Mouse (Mus musculus): ENCODE measurements around the gene Fars2. TPM values are rescaled to one million over a fixed set of nuclear protein-coding genes. Genes with fewer than 3 reads are reported as not detected.

The Fars2 gene
- polyA plus RNA-seq, 1 experiment from 2014 or later: 31.7 TPM

DNA sequence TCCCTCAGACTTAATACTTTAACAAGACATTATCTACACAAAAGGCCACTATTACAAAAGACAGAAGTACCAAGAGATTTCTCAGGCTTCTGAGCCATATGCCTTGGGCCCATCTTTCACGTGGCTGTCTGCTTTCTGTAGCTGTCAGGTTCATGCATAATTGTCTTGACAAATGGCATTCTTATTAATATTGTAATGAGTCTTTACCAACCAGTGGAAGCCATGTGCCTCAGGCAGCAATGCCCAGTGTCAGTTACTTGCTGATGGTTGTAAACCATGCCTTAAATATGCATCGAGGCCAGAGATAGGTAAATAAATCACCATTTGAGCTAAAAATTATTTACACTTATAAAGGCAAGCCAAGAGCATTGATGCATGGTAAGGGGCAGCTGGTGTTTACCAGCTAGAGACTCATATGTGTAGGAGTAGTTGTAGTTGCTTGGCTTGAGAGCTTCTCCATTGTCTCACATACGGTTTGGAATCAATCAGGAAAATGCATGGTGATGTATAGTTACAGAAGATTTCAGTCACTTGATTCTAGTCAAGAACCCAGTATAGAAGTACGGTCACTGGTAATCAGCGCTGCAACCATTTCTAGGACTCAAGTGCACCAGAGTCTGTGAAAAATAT is 76.4 kb downstream of the Fars2 start:
- Histone ChIP-seq H3K4me3 (ENCODE audit: low read depth, low read length) (no peak overlapping the region), H3K27me3 (ENCODE audit: control insufficient read depth, insufficient read depth, low read length) (no peaks in the 10 kb centered on the region), H3K9ac (ENCODE audit: low read length) (no peak overlapping the region), H3K27ac (ENCODE audit: low read depth, low read length) (no peak overlapping the region), H3K4me1 (replicated peaks; ENCODE audit: control insufficient read depth, insufficient read depth, low read length) (no peaks in the 10 kb centered on the region), H3K36me3 (ENCODE audit: control insufficient read depth, insufficient read depth, low read length) (no peaks in the 10 kb centered on the region), H3K9me3 (ENCODE audit: control insufficient read depth, low read length) (no peaks in the 10 kb centered on the region), H3K4me2 (ENCODE audit: low read depth, low read length, severe bottlenecking) (no peak overlapping the region)
- 78% methylated on average over 5 of the region's 5 CpGs for WGBS
- ATAC-seq (replicated peaks; ENCODE audit: low FRiP score) (no peak), DNase-seq (ENCODE audit: low spot score) (no peak)

DNA sequence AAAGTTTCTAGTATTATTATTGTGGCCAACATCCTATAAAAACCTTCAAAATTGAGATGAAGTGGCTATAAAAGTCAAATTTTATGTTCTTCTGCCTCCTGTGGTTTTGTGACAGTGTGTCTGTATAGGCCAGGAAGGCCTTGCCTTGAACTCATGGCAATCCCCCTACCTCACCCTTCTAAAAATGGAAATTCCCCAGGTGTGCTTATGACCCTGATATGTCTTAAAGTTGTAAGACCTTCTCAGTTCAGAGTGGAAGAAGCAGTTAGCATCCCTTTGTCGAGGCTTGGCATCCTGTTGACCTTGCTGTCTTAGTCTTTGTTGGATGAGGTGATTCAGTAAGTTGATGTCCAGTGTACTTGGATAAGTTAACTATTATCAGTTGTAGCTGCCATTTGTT is 82.1 kb downstream of the Fars2 start:
- Histone ChIP-seq H3K4me2 (ENCODE audit: low read depth, low read length, severe bottlenecking) (no peak overlapping the region), H3K36me3 (ENCODE audit: control insufficient read depth, insufficient read depth, low read length) (no peaks in the 10 kb centered on the region), H3K27ac (ENCODE audit: low read depth, low read length) (no peak overlapping the region), H3K4me1 (replicated peaks; ENCODE audit: control insufficient read depth, insufficient read depth, low read length) (no peaks in the 10 kb centered on the region), H3K9ac (ENCODE audit: low read length) (no peak overlapping the region), H3K27me3 (ENCODE audit: control insufficient read depth, insufficient read depth, low read length) (no peaks in the 10 kb centered on the region), H3K9me3 (ENCODE audit: control insufficient read depth, low read length) (no peaks in the 10 kb centered on the region), H3K4me3 (ENCODE audit: low read depth, low read length) (no peak overlapping the region)
- no peak for ATAC-seq (replicated peaks; ENCODE audit: low FRiP score)
- DNase-seq (ENCODE audit: low spot score): no peak
- WGBS: 91% methylated on average over 1 of the region's 1 CpGs

DNA sequence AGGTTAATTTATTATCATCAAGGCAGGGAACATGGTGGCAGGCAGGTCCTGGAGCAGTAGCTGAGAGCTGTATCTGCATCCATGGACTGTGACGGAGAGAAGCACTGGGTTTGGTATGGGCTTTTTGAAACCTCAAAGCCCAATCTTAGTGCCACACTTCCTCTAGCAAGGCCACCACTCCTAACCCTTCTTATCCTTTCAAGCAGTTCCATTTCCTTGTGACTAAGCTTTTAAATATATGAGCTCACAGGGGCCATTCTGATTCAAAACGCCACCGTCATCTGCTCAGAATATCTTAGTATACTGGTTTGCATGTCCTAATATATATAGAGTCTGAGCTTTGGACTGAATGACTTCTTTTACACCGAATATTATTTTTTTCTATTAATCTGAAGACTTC is 83.2 kb downstream of the Fars2 start:
- Histone ChIP-seq H3K9ac (ENCODE audit: low read length) (no peak overlapping the region), H3K4me1 (replicated peaks; ENCODE audit: control insufficient read depth, insufficient read depth, low read length) (no peaks in the 10 kb centered on the region), H3K27me3 (ENCODE audit: control insufficient read depth, insufficient read depth, low read length) (no peaks in the 10 kb centered on the region), H3K4me2 (ENCODE audit: low read depth, low read length, severe bottlenecking) (no peak overlapping the region), H3K4me3 (ENCODE audit: low read depth, low read length) (no peak overlapping the region), H3K36me3 (ENCODE audit: control insufficient read depth, insufficient read depth, low read length) (no peaks in the 10 kb centered on the region), H3K27ac (ENCODE audit: low read depth, low read length) (no peak overlapping the region), H3K9me3 (ENCODE audit: control insufficient read depth, low read length) (no peaks in the 10 kb centered on the region)
- 94% methylated on average over 4 of the region's 4 CpGs for WGBS
- no peak for DNase-seq (ENCODE audit: low spot score)
- no peak for ATAC-seq (replicated peaks; ENCODE audit: low FRiP score)

DNA sequence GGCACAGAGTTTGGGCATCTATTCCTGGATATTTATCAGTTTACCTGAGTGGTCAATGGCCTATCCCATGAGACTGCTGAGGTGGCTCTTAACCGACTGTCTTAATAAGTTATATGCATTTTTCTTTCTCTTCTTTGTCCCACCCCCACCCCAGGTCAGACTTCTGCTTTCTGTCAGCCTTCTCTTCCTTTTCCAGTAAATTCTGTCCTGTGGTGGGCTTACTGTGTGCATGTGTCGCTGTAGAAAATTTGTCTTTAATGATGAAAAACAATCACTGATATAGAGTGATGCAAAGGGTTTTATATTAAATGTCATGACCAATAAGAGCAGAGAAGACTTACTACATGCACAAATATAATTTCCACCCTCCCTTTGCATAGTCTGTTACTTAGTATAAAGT is 85.3 kb downstream of the Fars2 start:
- WGBS: 86% methylated on average over 2 of the region's 2 CpGs
- no peak for ATAC-seq (replicated peaks; ENCODE audit: low FRiP score)

DNA sequence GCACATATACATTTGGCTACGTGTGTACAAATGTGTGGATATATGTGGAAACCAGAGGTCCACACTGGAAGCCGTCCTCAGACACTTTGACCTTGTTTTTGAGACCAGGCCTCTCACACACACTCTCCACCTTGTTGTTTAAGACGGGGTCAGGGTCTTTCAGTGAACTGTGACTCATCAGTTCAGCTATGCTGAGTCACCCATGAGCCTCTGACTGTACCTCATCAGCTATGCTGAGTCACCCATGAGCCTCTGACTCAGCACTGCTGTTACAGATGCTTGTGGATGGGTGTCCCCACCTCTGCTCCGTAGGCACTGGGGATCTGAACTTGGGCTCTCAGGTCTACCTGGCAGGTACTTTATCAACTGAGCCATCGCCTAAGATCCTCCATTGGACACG is 85.8 kb downstream of the Fars2 start:
- 0 out of 2 replicates have a peak, but pooled peaks have one; percentile 21 for ATAC-seq (replicated peaks; ENCODE audit: low FRiP score)
- Histone ChIP-seq H3K4me2 (ENCODE audit: low read depth, low read length, severe bottlenecking) (no peak overlapping the region), H3K9ac (ENCODE audit: low read length) (no peak overlapping the region), H3K27me3 (ENCODE audit: control insufficient read depth, insufficient read depth, low read length) (no peaks in the 10 kb centered on the region), H3K4me3 (ENCODE audit: low read depth, low read length) (no peak overlapping the region), H3K9me3 (ENCODE audit: control insufficient read depth, low read length) (no peaks in the 10 kb centered on the region), H3K27ac (ENCODE audit: low read depth, low read length) (no peak overlapping the region), H3K36me3 (ENCODE audit: control insufficient read depth, insufficient read depth, low read length) (no peaks in the 10 kb centered on the region), H3K4me1 (replicated peaks; ENCODE audit: control insufficient read depth, insufficient read depth, low read length) (no peaks in the 10 kb centered on the region; the same call in 1 of the 2 replicates)
- DNase-seq (ENCODE audit: low spot score): peak; percentile 49
- WGBS: 87% methylated on average over 6 of the region's 6 CpGs

More for the DNA sequence above, 85.3 kb downstream of the Fars2 start:
- no peaks in the 10 kb centered on the region for H3K36me3 ChIP-seq (ENCODE audit: control insufficient read depth, insufficient read depth, low read length)
- H3K27me3 ChIP-seq (ENCODE audit: control insufficient read depth, insufficient read depth, low read length): no peaks in the 10 kb centered on the region
- DNase-seq (ENCODE audit: low spot score): no peak
- no peak overlapping the region for H3K9ac ChIP-seq (ENCODE audit: low read length)
- no peak overlapping the region for H3K4me2 ChIP-seq (ENCODE audit: low read depth, low read length, severe bottlenecking)
- no peak overlapping the region for H3K4me3 ChIP-seq (ENCODE audit: low read depth, low read length)
- no peaks in the 10 kb centered on the region; the same call in 1 of the 2 replicates for H3K4me1 ChIP-seq (replicated peaks; ENCODE audit: control insufficient read depth, insufficient read depth, low read length)
- no peak overlapping the region for H3K27ac ChIP-seq (ENCODE audit: low read depth, low read length)
- H3K9me3 ChIP-seq (ENCODE audit: control insufficient read depth, low read length): no peaks in the 10 kb centered on the region

DNA sequence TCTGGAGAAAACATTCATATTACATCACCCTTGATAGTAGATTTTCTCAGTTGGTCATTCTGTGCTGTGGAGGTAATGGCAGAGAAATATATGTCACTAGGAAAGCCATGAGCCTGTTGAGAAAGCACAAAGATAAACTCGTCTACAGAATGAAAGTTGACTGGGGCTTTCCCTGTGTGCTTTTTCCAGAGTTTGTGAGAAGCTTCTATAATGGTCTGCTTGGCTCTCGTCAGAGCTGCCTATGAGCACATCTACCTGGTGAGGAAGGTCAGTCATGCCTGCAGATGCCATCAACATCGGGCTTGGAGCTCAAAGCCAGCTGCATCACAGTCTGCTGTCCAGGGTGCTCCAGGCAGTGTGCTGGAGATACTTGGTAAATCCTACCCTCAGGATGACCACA is 87.1 kb downstream of the Fars2 start:
- Histone ChIP-seq H3K9ac (ENCODE audit: low read length) (no peak overlapping the region), H3K4me3 (ENCODE audit: low read depth, low read length) (no peak overlapping the region), H3K9me3 (ENCODE audit: control insufficient read depth, low read length) (no peaks in the 10 kb centered on the region), H3K27me3 (ENCODE audit: control insufficient read depth, insufficient read depth, low read length) (no peaks in the 10 kb centered on the region), H3K4me2 (ENCODE audit: low read depth, low read length, severe bottlenecking) (no peak overlapping the region), H3K36me3 (ENCODE audit: control insufficient read depth, insufficient read depth, low read length) (no peaks in the 10 kb centered on the region), H3K27ac (ENCODE audit: low read depth, low read length) (no peak overlapping the region), H3K4me1 (replicated peaks; ENCODE audit: control insufficient read depth, insufficient read depth, low read length) (no peaks in the 10 kb centered on the region; the same call in 1 of the 2 replicates)
- 87% methylated on average over 3 of the region's 3 CpGs for WGBS
- ATAC-seq (replicated peaks; ENCODE audit: low FRiP score): no peak
- no peak for DNase-seq (ENCODE audit: low spot score)

DNA sequence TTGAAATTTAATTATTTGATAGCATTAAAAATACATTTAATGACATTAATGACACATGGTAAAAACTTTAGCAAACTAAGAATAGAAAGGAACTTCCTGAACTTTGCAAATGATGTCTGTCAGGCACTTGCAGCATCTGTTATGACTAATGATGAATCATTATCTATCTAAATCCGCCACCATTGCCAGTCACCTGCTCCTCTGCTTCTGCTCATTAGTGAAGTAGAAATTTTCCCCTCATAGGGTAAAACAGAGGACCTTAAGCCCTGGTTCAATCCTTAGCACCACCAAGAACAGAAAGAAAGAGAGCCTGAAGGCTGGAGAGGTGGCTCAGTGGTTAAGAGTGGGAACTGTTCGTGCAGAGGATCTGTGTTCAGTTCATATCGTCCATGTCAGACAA is 93.8 kb downstream of the Fars2 start:
- no peak overlapping the region for H3K4me2 ChIP-seq (ENCODE audit: low read depth, low read length, severe bottlenecking)
- no peak overlapping the region for H3K4me3 ChIP-seq (ENCODE audit: low read depth, low read length)
- DNase-seq (ENCODE audit: low spot score) (no peak), ATAC-seq (replicated peaks; ENCODE audit: low FRiP score) (no peak)
- H3K9ac ChIP-seq (ENCODE audit: low read length): no peak overlapping the region
- H3K9me3 ChIP-seq (ENCODE audit: control insufficient read depth, low read length): no peaks in the 10 kb centered on the region
- H3K4me1 ChIP-seq (replicated peaks; ENCODE audit: control insufficient read depth, insufficient read depth, low read length): no peaks in the 10 kb centered on the region; the same call in 1 of the 2 replicates
- no peaks in the 10 kb centered on the region for H3K27me3 ChIP-seq (ENCODE audit: control insufficient read depth, insufficient read depth, low read length)
- 89% methylated on average over 3 of the region's 3 CpGs for WGBS
- no peaks in the 10 kb centered on the region for H3K36me3 ChIP-seq (ENCODE audit: control insufficient read depth, insufficient read depth, low read length)
- H3K27ac ChIP-seq (ENCODE audit: low read depth, low read length): no peak overlapping the region

DNA sequence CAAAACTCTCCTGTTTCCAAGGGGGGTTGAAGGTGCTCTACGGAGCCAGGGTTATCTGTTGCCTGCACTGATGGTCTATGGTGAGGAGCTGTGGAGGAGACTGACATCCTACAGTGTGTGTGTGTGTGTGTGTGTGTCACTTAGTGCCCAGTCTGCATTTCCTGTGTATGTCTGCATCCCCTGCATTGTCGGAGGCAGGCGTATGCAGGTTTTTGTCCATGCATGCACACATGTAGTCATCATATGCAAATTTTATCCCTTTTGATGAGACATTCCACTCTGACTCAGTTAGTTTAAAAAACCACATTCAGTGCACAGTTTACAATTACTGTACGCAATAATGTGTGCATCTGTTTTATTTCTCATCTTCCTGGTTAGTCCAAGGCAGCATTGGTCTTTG is 96.8 kb downstream of the Fars2 start:
- H3K9ac ChIP-seq (ENCODE audit: low read length): no peak overlapping the region
- WGBS: 95% methylated on average over 4 of the region's 4 CpGs
- no peak for DNase-seq (ENCODE audit: low spot score)

DNA sequence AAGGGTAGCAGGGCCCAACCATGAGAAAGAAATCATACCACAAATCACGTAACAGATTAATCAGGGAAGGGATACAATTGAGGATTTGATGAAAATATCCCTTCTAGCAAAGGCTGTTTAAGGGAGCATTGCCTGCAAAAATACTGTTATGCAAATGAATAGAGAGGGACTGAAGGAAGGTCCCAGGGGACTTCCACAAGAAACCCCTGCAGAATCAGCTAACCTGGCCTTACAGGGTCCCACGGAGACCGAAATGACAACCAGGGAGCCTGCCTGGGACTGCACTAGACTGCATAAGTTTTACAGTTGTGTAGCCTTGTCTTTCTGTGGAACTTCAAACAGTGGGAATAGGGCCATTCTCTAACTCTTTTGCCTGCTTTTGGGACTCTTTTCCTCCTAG is 98.8 kb downstream of the Fars2 start:
- DNase-seq (ENCODE audit: low spot score) (no peak), ATAC-seq (replicated peaks; ENCODE audit: low FRiP score) (no peak)
- 92% methylated on average over 3 of the region's 3 CpGs for WGBS

More for the DNA sequence above, 96.8 kb downstream of the Fars2 start:
- H3K9me3 ChIP-seq (ENCODE audit: control insufficient read depth, low read length): no peaks in the 10 kb centered on the region
- H3K4me2 ChIP-seq (ENCODE audit: low read depth, low read length, severe bottlenecking): no peak overlapping the region
- H3K36me3 ChIP-seq (ENCODE audit: control insufficient read depth, insufficient read depth, low read length): no peaks in the 10 kb centered on the region
- H3K4me1 ChIP-seq (replicated peaks; ENCODE audit: control insufficient read depth, insufficient read depth, low read length): no peaks in the 10 kb centered on the region
- H3K27ac ChIP-seq (ENCODE audit: low read depth, low read length): no peak overlapping the region
- H3K27me3 ChIP-seq (ENCODE audit: control insufficient read depth, insufficient read depth, low read length): no peaks in the 10 kb centered on the region
- H3K4me3 ChIP-seq (ENCODE audit: low read depth, low read length): no peak overlapping the region
- no peak for ATAC-seq (replicated peaks; ENCODE audit: low FRiP score)

More for the DNA sequence above, 98.8 kb downstream of the Fars2 start:
- Histone ChIP-seq H3K27me3 (ENCODE audit: control insufficient read depth, insufficient read depth, low read length) (no peaks in the 10 kb centered on the region), H3K9ac (ENCODE audit: low read length) (no peak overlapping the region), H3K9me3 (ENCODE audit: control insufficient read depth, low read length) (no peaks in the 10 kb centered on the region), H3K4me1 (replicated peaks; ENCODE audit: control insufficient read depth, insufficient read depth, low read length) (no peaks in the 10 kb centered on the region), H3K4me2 (ENCODE audit: low read depth, low read length, severe bottlenecking) (no peak overlapping the region), H3K27ac (ENCODE audit: low read depth, low read length) (no peak overlapping the region), H3K4me3 (ENCODE audit: low read depth, low read length) (no peak overlapping the region), H3K36me3 (ENCODE audit: control insufficient read depth, insufficient read depth, low read length) (no peaks in the 10 kb centered on the region)
